Mouse (Mus musculus) liver, adult 2 months (tissue): ENCODE results near the gene Lrrc20.

Experiments used
- CTCF ChIP-seq: fragments of 200-500 bp; IDR thresholded peaks from 2 replicates; pipeline ENCODE4 v1.5.1; 2011; ENCODE audit warnings: low read depth, low read length, control low read depth
- POLR2A ChIP-seq: fragments of 200-500 bp; IDR thresholded peaks from 2 replicates; pipeline ENCODE4 v1.6.1; 2011; ENCODE audit warnings: low read length, control low read depth; ENCODE audit not compliant: insufficient read depth; ENCODE audit errors: extremely low read depth

GRCm38 (mm10) chr10:61535441-61535840 is 59.8 kb downstream of the Lrrc20 start:
- no peak for TF ChIP-seq CTCF
- no peak for TF ChIP-seq POLR2A
